8 mouse cellular contexts compared by ENCODE assay signal in genomic region chr11:53567224-53568014, GRCm38 (mm10). TPM values are rescaled to one million over a fixed set of nuclear protein-coding genes. Genes with fewer than 3 reads are reported as not detected.
DNase-seq lines count a peak whose midpoint lies in the region; ATAC-seq and TF ChIP-seq lines count a peak whose summit lies in the region.

TSS of gene Kif3a (plus strand) at chr11:53567379.

- H3K36me3 ChIP-seq in heart, embryonic 12.5 days, result no peaks in the 10 kb centered on the region; the same call in 1 of the 2 replicates
- H3K36me3 ChIP-seq in kidney, postnatal 0 days (ENCODE audit: insufficient read depth, low read length), result 0 out of 2 replicates have a peak, but pooled peaks cover 5% of the 10 kb centered on the region
- no peaks in the 10 kb centered on the region for H3K36me3 ChIP-seq in liver, embryonic 11.5 days (ENCODE audit: control insufficient read depth, insufficient read depth, low read length)
- no peaks in the 10 kb centered on the region for H3K36me3 ChIP-seq in stomach, embryonic 14.5 days (ENCODE audit: control insufficient read depth, insufficient read depth, low read length)

- H3K4me1 ChIP-seq in heart, embryonic 12.5 days (replicated peaks), result 0 out of 2 replicates have a peak, but pooled peaks cover 4% of the 10 kb centered on the region
- H3K4me1 ChIP-seq in kidney, postnatal 0 days (replicated peaks; ENCODE audit: insufficient read depth, low read length), result peaks cover 6% of the 10 kb centered on the region; the same call in 1 of the 2 replicates
- H3K4me1 ChIP-seq in liver, embryonic 11.5 days (replicated peaks; ENCODE audit: control insufficient read depth, insufficient read depth, low read length), result peaks cover 4% of the 10 kb centered on the region
- peaks cover 7% of the 10 kb centered on the region for H3K4me1 ChIP-seq in stomach, embryonic 14.5 days (ENCODE audit: control insufficient read depth, insufficient read depth, low read length)

- peak; percentile 98 for ATAC-seq in erythroid progenitor cell, adult 5-6 weeks (replicated peaks; ENCODE audit: low FRiP score, poor library complexity, severe bottlenecking)
- ATAC-seq in heart, embryonic 12.5 days (ENCODE audit: insufficient number of reproducible peaks, low FRiP score), result peak; percentile 95
- ATAC-seq in kidney, postnatal 0 days (replicated peaks; ENCODE audit: low FRiP score, low read depth), result peak; percentile 94
- ATAC-seq in liver, embryonic 11.5 days (replicated peaks; ENCODE audit: low FRiP score), result peak; percentile 97
- ATAC-seq in stomach, embryonic 14.5 days (ENCODE audit: insufficient number of reproducible peaks, insufficient read depth, low FRiP score, low read depth), result peak; percentile 94

- no peaks in the 10 kb centered on the region for H3K27me3 ChIP-seq in heart, embryonic 12.5 days (replicated peaks)
- no peaks in the 10 kb centered on the region for H3K27me3 ChIP-seq in kidney, postnatal 0 days (ENCODE audit: insufficient read depth, low read length)
- H3K27me3 ChIP-seq in liver, embryonic 11.5 days (replicated peaks; ENCODE audit: control insufficient read depth, insufficient read depth, low read length), result no peaks in the 10 kb centered on the region
- no peaks in the 10 kb centered on the region for H3K27me3 ChIP-seq in stomach, embryonic 14.5 days (ENCODE audit: control insufficient read depth, insufficient read depth, low read length)

- peak; percentile 94 for DNase-seq in CD4-positive helper T cell, adult 2 months (ENCODE audit: low read depth, low spot score)
- peak; percentile 85 for DNase-seq in brain, embryonic 18.5 days (ENCODE audit: low read depth, low spot score)
- DNase-seq in kidney, postnatal 0 days (ENCODE audit: low spot score), result peak; percentile 98
- DNase-seq in liver, embryonic 11.5 days (ENCODE audit: low spot score), result peak; percentile 93
- DNase-seq in naive thymus-derived CD4-positive, alpha-beta T cell, adult 2 months (ENCODE audit: low read depth), result peak; percentile 96

- peak within 1 kb of the TSS; percentile 84 for H3K9ac ChIP-seq in heart, embryonic 12.5 days
- H3K9ac ChIP-seq in kidney, postnatal 0 days (ENCODE audit: low read depth, low read length), result peak within 1 kb of the TSS; percentile 76
- peak within 1 kb of the TSS; percentile 58 for H3K9ac ChIP-seq in liver, embryonic 11.5 days (ENCODE audit: low read depth, low read length)
- peak within 1 kb of the TSS; percentile 71 for H3K9ac ChIP-seq in stomach, embryonic 14.5 days (replicated peaks; ENCODE audit: low read depth, low read length)

- H3K4me2 ChIP-seq in heart, embryonic 12.5 days, result peak within 1 kb of the TSS; percentile 74
- H3K4me2 ChIP-seq in kidney, postnatal 0 days (ENCODE audit: low read length), result peak within 1 kb of the TSS; percentile 91
- H3K4me2 ChIP-seq in liver, embryonic 11.5 days, result peak within 1 kb of the TSS; percentile 85
- H3K4me2 ChIP-seq in stomach, embryonic 14.5 days (replicated peaks; ENCODE audit: low read depth, low read length), result peak within 1 kb of the TSS; percentile 67

- H3K27ac ChIP-seq in heart, embryonic 12.5 days (ENCODE audit: poor library complexity, severe bottlenecking), result no peak within 1 kb of the TSS
- H3K27ac ChIP-seq in kidney, postnatal 0 days, result peak within 1 kb of the TSS; percentile 38; the same call in 1 of the 2 replicates
- no peak within 1 kb of the TSS for H3K27ac ChIP-seq in liver, embryonic 11.5 days (ENCODE audit: low read depth, low read length)
- 0 out of 2 replicates have a peak within 1 kb of the TSS, but pooled peaks have one; percentile 41 for H3K27ac ChIP-seq in stomach, embryonic 14.5 days (ENCODE audit: low read length)

- peak within 1 kb of the TSS; percentile 91 for H3K4me3 ChIP-seq in heart, embryonic 12.5 days
- H3K4me3 ChIP-seq in kidney, postnatal 0 days (replicated peaks; ENCODE audit: low read depth, low read length), result peak within 1 kb of the TSS; percentile 90
- H3K4me3 ChIP-seq in liver, embryonic 11.5 days (ENCODE audit: low read depth, low read length), result peak within 1 kb of the TSS; percentile 79
- peak within 1 kb of the TSS; percentile 90 for H3K4me3 ChIP-seq in stomach, embryonic 14.5 days (ENCODE audit: low read depth, low read length)

- WGBS in heart, embryonic 12.5 days, result 2% methylated on average over 67 of the region's 69 CpGs
- under 1% methylated on average over 68 of the region's 69 CpGs for WGBS in kidney, postnatal 0 days
- WGBS in liver, embryonic 11.5 days, result 1% methylated on average over 69 of the region's 69 CpGs
- WGBS in stomach, embryonic 14.5 days, result under 1% methylated on average over 59 of the region's 69 CpGs

- no peaks in the 10 kb centered on the region for H3K9me3 ChIP-seq in heart, embryonic 12.5 days (replicated peaks)
- no peaks in the 10 kb centered on the region for H3K9me3 ChIP-seq in kidney, postnatal 0 days (replicated peaks; ENCODE audit: low read length)
- H3K9me3 ChIP-seq in liver, embryonic 11.5 days (ENCODE audit: control insufficient read depth, low read length), result no peaks in the 10 kb centered on the region
- no peaks in the 10 kb centered on the region for H3K9me3 ChIP-seq in stomach, embryonic 14.5 days (ENCODE audit: control insufficient read depth, low read depth, low read length)

- no peak for TF ChIP-seq CTCF in kidney, postnatal 0 days (IDR thresholded peaks at IDR 0.05; ENCODE audit: low read depth)

RNA-seq across cellular contexts. Expression of gene Kif3a, which starts in this region (rescaled TPM):
- total RNA-seq in erythroid progenitor cell, adult 5-6 weeks (2015; ENCODE audit: low replicate concordance), result 1.3 and 10.5 TPM in 2 replicates
- total RNA-seq in erythroid progenitor cell, adult 5-6 weeks (2017; ENCODE audit: low replicate concordance), result 3.5 and 4.6 TPM in 2 replicates
- polyA plus RNA-seq in heart, embryonic 12.5 days (2016; fragmentation: Nextera tagmentation; extraction: Ambion mirVana), result 36.1 and 37.2 TPM in 2 replicates
- 50.6 and 54.6 TPM in 2 replicates for polyA plus RNA-seq in kidney, postnatal 0 days (2015; fragmentation: Nextera tagmentation; extraction: Ambion mirVana)
- polyA plus RNA-seq in liver, embryonic 11.5 days (2014; fragmentation: Nextera tagmentation; extraction: Ambion mirVana), result 22.3 and 27.4 TPM in 2 replicates
- 75.2 and 77.5 TPM in 2 replicates for polyA plus RNA-seq in stomach, embryonic 14.5 days (2014; fragmentation: Nextera tagmentation; extraction: Ambion mirVana)

Comparison
In these comparisons a context has a peak if more than half of its experiments do, and no peak if none do; other contexts are left out.
1. H3K27ac ChIP-seq: peak in kidney, postnatal 0 days (single experiment) and stomach, embryonic 14.5 days (single experiment); none in heart, embryonic 12.5 days (single experiment) and liver, embryonic 11.5 days (single experiment).
2. Peak in every context shown above with its lines, with median percentiles within 50 percentile points of each other: DNase-seq, ATAC-seq, H3K4me2 ChIP-seq, H3K4me3 ChIP-seq and H3K9ac ChIP-seq.